Mouse (Mus musculus): Measurements from ENCODE around the gene Srgap2. TPM values are rescaled to one million over a fixed set of nuclear protein-coding genes. Genes with fewer than 3 reads are reported as not detected.

Srgap2 gene
- polyA plus RNA-seq, 1 experiment, result 83.8 TPM

GRCm38 (mm10) chr1:131560500-131560899, 33.3 kb upstream of the Srgap2 start:
- Histone ChIP-seq H3K27ac (ENCODE audit: insufficient read depth, low read length) (no peak overlapping the region), H3K4me3 (ENCODE audit: low read depth, low read length) (no peak overlapping the region), H3K36me3 (ENCODE audit: control insufficient read depth, insufficient read depth, low read length, poor library complexity, severe bottlenecking) (no peaks in the 10 kb centered on the region), H3K9ac (ENCODE audit: low read depth, poor library complexity, severe bottlenecking) (no peak overlapping the region), H3K9me3 (replicated peaks; ENCODE audit: control insufficient read depth, insufficient read depth, low read length, poor library complexity, severe bottlenecking) (peaks cover 10% of the 10 kb centered on the region), H3K4me1 (ENCODE audit: control insufficient read depth, insufficient read depth, low read length) (no peaks in the 10 kb centered on the region), H3K27me3 (ENCODE audit: control insufficient read depth, insufficient read depth, low read length, poor library complexity, severe bottlenecking) (no peaks in the 10 kb centered on the region)
- TF ChIP-seq POLR2A (IDR thresholded peaks at IDR 0.05; ENCODE audit: insufficient read depth, low read length) (no peak), EP300 (IDR thresholded peaks at IDR 0.05; ENCODE audit: insufficient read depth, low read depth, low read length) (no peak), CTCF (IDR thresholded peaks at IDR 0.05; ENCODE audit: low read depth, low read length) (no peak)

GRCm38 (mm10) chr1:131555042-131555812, 28.1 kb upstream of the Srgap2 start:
- no peak overlapping the region for H3K4me3 ChIP-seq (ENCODE audit: low read depth, low read length)
- TF ChIP-seq EP300 (IDR thresholded peaks at IDR 0.05; ENCODE audit: insufficient read depth, low read depth, low read length) (no peak), CTCF (IDR thresholded peaks at IDR 0.05; ENCODE audit: low read depth, low read length) (peak; percentile 70), POLR2A (IDR thresholded peaks at IDR 0.05; ENCODE audit: insufficient read depth, low read length) (no peak)

GRCm38 (mm10) chr1:131553428-131553827, 26.3 kb upstream of the Srgap2 start:
- Histone ChIP-seq H3K9ac (ENCODE audit: low read depth, poor library complexity, severe bottlenecking) (no peak overlapping the region), H3K4me3 (ENCODE audit: low read depth, low read length) (no peak overlapping the region)

More at GRCm38 (mm10) chr1:131555042-131555812, 28.1 kb upstream of the Srgap2 start:
- Histone ChIP-seq H3K4me1 (ENCODE audit: control insufficient read depth, insufficient read depth, low read length) (no peaks in the 10 kb centered on the region), H3K27me3 (ENCODE audit: control insufficient read depth, insufficient read depth, low read length, poor library complexity, severe bottlenecking) (no peaks in the 10 kb centered on the region), H3K9ac (ENCODE audit: low read depth, poor library complexity, severe bottlenecking) (no peak overlapping the region), H3K9me3 (replicated peaks; ENCODE audit: control insufficient read depth, insufficient read depth, low read length, poor library complexity, severe bottlenecking) (peaks cover 10% of the 10 kb centered on the region), H3K36me3 (ENCODE audit: control insufficient read depth, insufficient read depth, low read length, poor library complexity, severe bottlenecking) (no peaks in the 10 kb centered on the region), H3K27ac (ENCODE audit: insufficient read depth, low read length) (no peak overlapping the region)

GRCm38 (mm10) chr1:131551956-131552355, 24.8 kb upstream of the Srgap2 start:
- no peaks in the 10 kb centered on the region for H3K9me3 ChIP-seq (replicated peaks; ENCODE audit: control insufficient read depth, insufficient read depth, low read length, poor library complexity, severe bottlenecking)
- no peaks in the 10 kb centered on the region for H3K36me3 ChIP-seq (ENCODE audit: control insufficient read depth, insufficient read depth, low read length, poor library complexity, severe bottlenecking)
- no peaks in the 10 kb centered on the region for H3K27me3 ChIP-seq (ENCODE audit: control insufficient read depth, insufficient read depth, low read length, poor library complexity, severe bottlenecking)
- H3K4me3 ChIP-seq (ENCODE audit: low read depth, low read length), result no peak overlapping the region
- no peak overlapping the region for H3K9ac ChIP-seq (ENCODE audit: low read depth, poor library complexity, severe bottlenecking)
- no peaks in the 10 kb centered on the region for H3K4me1 ChIP-seq (ENCODE audit: control insufficient read depth, insufficient read depth, low read length)
- no peak overlapping the region for H3K27ac ChIP-seq (ENCODE audit: insufficient read depth, low read length)
- TF ChIP-seq CTCF (IDR thresholded peaks at IDR 0.05; ENCODE audit: low read depth, low read length) (no peak), POLR2A (IDR thresholded peaks at IDR 0.05; ENCODE audit: insufficient read depth, low read length) (no peak), EP300 (IDR thresholded peaks at IDR 0.05; ENCODE audit: insufficient read depth, low read depth, low read length) (no peak)

More at GRCm38 (mm10) chr1:131553428-131553827, 26.3 kb upstream of the Srgap2 start:
- Histone ChIP-seq H3K9me3 (replicated peaks; ENCODE audit: control insufficient read depth, insufficient read depth, low read length, poor library complexity, severe bottlenecking) (0 out of 2 replicates have a peak, but pooled peaks cover 2% of the 10 kb centered on the region), H3K4me1 (ENCODE audit: control insufficient read depth, insufficient read depth, low read length) (no peaks in the 10 kb centered on the region), H3K27ac (ENCODE audit: insufficient read depth, low read length) (no peak overlapping the region), H3K36me3 (ENCODE audit: control insufficient read depth, insufficient read depth, low read length, poor library complexity, severe bottlenecking) (no peaks in the 10 kb centered on the region), H3K27me3 (ENCODE audit: control insufficient read depth, insufficient read depth, low read length, poor library complexity, severe bottlenecking) (no peaks in the 10 kb centered on the region)
- TF ChIP-seq EP300 (IDR thresholded peaks at IDR 0.05; ENCODE audit: insufficient read depth, low read depth, low read length) (no peak), POLR2A (IDR thresholded peaks at IDR 0.05; ENCODE audit: insufficient read depth, low read length) (no peak), CTCF (IDR thresholded peaks at IDR 0.05; ENCODE audit: low read depth, low read length) (no peak)

GRCm38 (mm10) chr1:131548494-131549365, 21.6 kb upstream of the Srgap2 start:
- Histone ChIP-seq H3K4me3 (ENCODE audit: low read depth, low read length) (no peak overlapping the region), H3K9ac (ENCODE audit: low read depth, poor library complexity, severe bottlenecking) (no peak overlapping the region), H3K4me1 (ENCODE audit: control insufficient read depth, insufficient read depth, low read length) (no peaks in the 10 kb centered on the region), H3K27me3 (ENCODE audit: control insufficient read depth, insufficient read depth, low read length, poor library complexity, severe bottlenecking) (no peaks in the 10 kb centered on the region), H3K9me3 (replicated peaks; ENCODE audit: control insufficient read depth, insufficient read depth, low read length, poor library complexity, severe bottlenecking) (no peaks in the 10 kb centered on the region), H3K27ac (ENCODE audit: insufficient read depth, low read length) (no peak overlapping the region), H3K36me3 (ENCODE audit: control insufficient read depth, insufficient read depth, low read length, poor library complexity, severe bottlenecking) (no peaks in the 10 kb centered on the region)
- TF ChIP-seq POLR2A (IDR thresholded peaks at IDR 0.05; ENCODE audit: insufficient read depth, low read length) (no peak), CTCF (IDR thresholded peaks at IDR 0.05; ENCODE audit: low read depth, low read length) (peak; percentile 20), EP300 (IDR thresholded peaks at IDR 0.05; ENCODE audit: insufficient read depth, low read depth, low read length) (no peak)

All from ES-Bruce4 (cell line).